Mouse (Mus musculus): ENCODE results near the gene Aktip. TPM values are rescaled to one million over a fixed set of nuclear protein-coding genes. Genes with fewer than 3 reads are reported as not detected.

The Aktip gene
- total RNA-seq, 2 experiments from 2014 or later = 31.7 to 34.2 TPM

DNA sequence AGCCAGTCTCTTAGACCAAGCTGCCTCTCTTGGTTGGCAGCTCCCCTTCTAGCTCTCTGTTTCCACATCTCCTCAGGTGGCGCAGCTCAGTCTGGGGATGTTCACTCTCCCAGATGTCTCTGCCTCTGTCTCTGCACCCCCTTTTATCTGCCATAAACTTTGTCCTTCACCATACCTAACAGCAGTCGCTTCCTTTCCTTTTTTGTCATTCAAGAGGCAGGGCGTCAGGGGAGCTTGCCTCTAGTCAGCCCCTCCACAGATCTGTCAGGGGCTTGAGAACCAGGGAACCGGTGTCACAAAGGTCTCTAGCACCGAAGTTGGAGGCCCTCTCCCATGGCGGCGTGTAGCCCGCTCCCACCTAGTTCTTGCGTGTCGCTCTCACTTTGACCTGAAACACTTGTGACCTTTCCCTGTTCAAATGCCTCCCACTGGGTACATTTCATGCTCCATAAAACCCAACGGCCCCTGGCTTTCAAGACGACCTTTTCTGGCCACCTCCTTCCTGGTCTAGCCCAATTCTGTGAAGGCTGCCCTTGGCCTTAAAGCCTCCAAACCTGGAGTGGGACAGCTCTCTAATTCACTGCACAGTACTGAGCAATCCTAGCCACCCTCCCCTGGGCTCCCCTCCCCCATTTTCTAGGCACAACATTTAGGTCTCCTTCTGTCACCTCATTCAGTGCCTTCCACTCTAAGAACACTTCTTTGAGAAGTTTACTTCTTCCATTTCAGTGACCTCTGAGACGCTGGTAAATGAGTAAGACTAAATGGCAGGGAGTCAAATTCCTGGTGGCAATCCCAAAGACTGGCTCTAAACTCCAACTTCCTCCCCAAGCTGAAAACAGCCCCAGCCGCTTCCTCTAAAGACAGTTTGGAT, 64.2 kb downstream of the Aktip start:
- intact Hi-C loops (cut with DNase I; ENCODE audit: low total_unique reads) = no loop called here
- DNase-seq = no peak

DNA sequence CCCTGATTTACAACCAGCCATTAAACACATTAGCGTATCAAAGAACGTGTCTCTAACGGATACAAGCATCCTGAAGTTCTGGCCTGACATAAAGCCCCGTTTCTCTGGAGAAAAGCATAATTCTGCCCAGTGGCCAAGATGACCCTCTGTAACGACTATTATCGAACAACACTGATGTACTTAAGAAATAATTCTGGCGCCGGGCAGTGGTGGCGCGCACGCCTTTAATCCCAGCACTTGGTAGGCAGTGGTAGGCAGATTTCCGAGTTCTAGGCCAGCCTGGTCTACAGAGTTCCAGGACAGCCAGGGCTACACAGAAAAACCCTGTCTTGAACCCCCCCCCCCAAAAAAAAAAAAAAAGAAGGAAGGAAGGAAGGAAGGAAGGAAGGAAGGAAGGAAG, 65.1 kb downstream of the Aktip start:
- no peak for DNase-seq
- intact Hi-C loops (cut with DNase I; ENCODE audit: low total_unique reads) = no loop called here

DNA sequence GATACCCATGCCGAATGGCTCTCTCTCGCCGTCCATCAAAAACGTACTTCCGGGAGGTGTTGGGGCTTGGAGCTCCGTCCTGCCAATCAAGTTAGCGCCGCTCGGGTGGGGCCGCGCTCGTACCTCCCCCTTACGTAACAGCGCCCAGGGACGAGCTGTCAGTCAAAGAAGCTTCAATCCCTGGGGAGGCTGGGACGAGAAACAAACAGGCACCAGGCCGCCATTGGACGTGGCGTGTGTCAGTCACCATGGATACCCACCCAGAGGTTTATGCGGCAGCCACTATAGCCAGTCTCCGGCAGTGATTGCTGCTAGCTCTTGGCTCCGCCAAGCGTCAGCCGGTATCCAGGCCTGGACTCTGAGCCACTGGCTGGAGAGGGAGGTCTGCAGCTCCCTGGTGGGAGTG, 65.7 kb downstream of the Aktip start:
- peak; percentile 98 for DNase-seq
- intact Hi-C loops (cut with DNase I; ENCODE audit: low total_unique reads) = no loop called here

DNA sequence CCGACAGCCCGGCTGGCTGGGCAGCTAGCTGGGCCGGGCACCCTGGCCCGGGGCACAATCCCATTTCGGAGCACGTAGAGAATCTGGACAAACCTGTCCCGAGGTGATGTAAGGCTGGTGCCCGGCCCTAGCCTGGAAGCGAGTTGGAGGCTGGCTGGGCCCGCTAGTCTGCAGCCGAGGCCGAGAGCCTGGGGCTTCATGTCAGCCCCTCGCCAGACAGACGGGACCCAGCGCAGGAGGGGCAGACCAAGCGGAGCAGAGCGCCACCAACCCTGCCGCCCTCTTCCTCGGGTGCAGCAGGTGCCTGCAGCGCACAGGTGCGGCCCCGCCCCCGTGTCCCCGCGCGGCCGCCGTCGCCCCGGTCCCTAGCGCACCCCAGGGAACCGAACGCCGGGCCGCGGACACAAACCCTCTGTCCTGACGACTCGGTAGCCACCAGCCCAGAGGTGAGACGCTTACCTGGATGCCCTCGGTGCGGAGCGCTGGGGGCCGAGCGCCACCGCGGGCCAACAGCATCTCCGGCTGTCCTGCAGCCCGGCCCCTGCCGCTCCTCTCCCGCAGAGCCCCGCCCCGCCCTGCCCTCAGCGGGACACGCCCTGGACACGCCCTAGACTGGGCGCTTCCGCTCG, 66.2 kb downstream of the Aktip start:
- DNase-seq = no peak
- intact Hi-C loops (cut with DNase I; ENCODE audit: low total_unique reads) = no loop called here

DNA sequence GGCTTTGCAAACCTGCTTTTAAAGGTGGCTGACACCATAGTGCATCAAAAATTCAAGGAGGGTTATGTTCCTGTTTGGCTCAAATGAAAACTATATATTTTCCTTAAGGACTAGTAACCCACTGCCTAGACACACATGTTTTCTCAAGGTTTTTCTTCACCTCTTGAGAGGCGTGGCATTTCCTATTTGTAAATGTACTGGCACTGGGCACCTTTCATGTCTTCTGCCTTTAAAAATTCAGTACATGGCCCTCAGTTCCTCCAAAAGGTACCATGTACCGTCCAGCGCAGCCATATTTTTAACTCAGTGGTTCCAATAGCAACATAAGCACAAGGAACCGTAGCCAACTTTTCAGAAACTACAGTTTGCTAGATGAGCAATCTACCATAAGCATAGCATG, 67.0 kb downstream of the Aktip start:
- intact Hi-C loops (cut with DNase I; ENCODE audit: low total_unique reads) = no loop called here
- no peak for DNase-seq

DNA sequence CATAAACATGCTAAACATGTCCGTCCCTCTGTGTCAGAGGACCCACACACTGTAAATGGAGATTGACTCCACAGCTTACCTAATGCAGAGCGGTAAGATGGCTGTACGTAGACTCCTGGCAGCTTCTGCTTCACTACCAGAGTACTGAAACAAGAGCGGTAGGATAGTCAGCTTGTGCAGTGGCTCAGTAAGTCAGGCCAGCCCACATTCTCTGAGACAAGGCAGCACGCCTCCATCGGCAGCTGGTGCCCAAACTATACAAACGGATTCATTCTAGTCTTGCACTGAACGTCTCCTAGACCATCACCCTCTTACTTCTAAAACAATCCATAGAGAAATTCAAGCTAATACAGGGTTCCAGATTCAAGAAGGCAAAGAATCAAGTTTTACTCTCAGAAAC, 73.0 kb downstream of the Aktip start:
- intact Hi-C loops (cut with DNase I; ENCODE audit: low total_unique reads) = no loop called here
- no peak for DNase-seq

DNA sequence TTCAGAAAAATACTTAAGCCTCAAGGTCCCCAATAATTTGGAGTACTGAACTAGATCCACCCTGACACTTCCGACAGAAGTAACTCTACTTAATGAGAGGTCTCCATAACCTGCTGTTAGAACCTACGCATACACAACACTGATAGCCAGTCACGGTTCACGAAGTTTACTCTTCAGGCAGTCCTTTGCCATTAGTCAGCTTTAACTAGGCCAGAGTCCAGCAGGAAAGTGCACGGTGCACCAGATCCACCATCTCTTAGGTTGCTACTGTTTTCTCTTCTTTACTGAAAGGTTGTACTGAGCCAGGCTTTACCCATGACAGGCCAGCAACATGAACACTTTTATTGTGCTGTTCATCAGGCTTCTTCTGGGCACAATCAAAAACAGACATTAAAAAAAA, 75.5 kb downstream of the Aktip start:
- intact Hi-C loops (cut with DNase I; ENCODE audit: low total_unique reads) = no loop called here
- DNase-seq = no peak

DNA sequence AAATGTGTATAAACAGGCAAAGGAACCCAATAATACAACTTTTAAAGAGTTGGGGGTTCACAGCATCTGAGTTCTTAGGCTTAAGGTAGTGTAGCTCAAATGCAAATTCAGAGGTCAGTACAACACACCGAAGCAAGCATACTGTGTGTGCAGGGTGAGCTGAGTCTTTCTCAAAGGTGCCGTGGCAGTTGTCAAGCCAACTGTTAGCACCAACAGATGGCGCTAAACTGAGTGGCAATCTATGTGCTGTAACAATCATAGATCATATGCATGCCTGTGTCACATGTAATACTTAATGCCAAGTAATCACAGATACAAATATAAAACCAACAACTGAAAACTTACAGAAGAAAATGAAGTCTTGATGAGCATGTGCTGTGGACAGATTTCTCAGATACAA, 81.6 kb downstream of the Aktip start:
- intact Hi-C loops (cut with DNase I; ENCODE audit: low total_unique reads) = no loop called here
- no peak for DNase-seq

DNA sequence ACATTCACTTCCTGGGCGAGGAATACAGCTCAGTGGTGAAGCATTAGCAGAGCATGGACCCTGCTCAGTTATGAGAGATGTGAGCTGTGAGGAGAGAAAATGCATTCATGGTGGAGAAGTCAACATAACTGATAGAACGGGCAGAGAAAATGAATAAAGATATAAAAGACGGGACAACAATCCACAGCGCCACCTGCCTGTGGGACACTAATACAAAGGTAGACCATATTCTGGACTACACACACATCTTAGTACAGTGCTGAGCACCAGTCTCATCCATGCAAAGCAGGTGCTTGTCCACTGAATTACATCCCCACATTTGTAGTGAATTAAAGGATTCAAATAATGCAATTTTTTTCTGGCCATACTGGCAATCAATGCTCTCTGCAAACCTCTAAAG, 82.2 kb downstream of the Aktip start:
- no peak for DNase-seq
- intact Hi-C loops (cut with DNase I; ENCODE audit: low total_unique reads) = no loop called here

DNA sequence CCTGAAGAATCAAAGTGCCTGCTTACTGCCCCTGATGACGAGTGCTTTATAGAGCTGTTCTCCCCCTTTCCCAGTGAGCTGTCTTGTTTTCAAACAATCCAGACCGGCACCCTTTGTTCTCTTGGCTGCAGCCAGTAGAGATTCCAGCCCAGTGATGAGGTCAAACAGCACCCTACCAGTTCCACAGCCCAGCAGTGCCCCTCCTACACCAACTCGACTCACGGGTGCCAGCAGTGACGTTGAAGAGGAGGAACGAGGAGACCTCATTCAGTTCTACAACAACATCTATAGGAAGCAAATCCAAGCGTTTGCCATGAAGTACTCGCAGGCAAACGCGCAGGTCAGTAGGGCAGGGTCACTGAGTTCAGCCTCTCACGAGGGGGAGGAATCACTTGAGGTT, 84.9 kb downstream of the Aktip start:
- intact Hi-C loops (cut with DNase I; ENCODE audit: low total_unique reads) = no loop called here

DNA sequence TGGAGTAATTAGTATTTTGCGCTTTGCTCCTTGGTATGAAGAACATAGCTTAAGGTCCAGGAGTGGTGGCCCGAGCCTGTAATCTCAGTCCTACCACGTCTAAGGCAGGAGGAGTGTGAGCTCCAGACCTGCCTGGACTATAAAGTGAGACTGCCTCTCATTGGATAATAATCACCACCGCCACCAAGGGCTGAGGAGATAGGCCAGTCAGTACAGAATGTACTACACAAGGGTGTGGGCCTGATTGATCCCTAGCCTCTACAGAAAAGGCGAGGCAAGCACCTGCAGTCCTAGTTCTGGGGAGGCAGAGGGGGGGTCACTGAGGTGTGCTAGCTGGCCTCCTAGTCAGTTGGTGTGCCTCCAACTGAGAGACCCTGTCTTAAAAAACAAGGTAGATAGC, 85.3 kb downstream of the Aktip start:
- intact Hi-C loops (cut with DNase I; ENCODE audit: low total_unique reads) = no loop called here

More for the DNA sequence above, 84.9 kb downstream of the Aktip start:
- DNase-seq = no peak

DNA sequence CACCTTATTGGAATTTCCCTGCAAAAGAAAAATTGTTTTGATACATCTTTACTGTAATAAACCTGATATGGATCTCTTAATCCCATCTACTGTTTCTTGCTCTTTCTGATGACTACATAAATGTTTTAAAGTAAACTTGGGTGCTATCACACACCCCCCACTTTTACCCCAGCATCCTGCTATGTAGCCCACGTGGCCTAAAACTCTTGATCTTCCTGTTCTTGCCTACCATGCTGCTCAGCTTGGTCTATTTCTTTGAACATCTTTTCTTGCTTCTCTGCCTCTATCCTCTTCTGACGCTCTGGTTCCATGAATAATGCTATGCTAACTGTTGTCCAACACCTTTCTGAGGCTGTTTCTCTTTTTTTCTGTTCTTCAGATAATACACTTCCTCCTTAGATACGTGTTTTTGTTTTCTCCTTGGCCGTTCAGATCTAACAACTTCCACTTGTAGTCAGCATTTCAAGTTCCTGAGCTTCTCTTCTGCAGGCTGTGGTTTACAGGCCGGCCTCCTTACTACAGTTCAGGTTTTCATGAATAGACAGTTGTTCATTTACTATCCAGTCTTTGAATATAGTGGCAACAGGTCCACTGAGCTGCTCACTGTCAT, 87.8 kb downstream of the Aktip start:
- intact Hi-C loops (cut with DNase I; ENCODE audit: low total_unique reads) = no loop called here
- DNase-seq = no peak

More for the DNA sequence above, 85.3 kb downstream of the Aktip start:
- no peak for DNase-seq

DNA sequence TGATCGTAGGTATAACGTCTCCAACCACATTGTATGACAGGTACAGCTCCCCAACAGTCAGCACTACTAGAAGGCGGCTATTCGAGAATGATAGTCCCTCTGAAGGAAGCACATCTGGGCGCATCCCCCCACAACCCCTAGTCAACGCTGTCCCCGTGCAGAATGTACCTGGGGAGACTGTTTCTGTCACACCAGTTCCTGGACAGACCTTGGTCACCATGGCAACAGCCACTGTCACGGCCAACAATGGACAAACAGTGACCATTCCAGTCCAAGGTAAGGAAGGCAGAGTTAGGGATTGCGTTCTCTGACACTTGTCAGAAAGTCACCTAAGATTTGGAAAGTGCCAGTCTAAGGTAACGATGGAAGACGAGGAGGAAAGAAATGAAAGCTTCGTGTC, 93.5 kb downstream of the Aktip start:
- no peak for DNase-seq
- intact Hi-C loops (cut with DNase I; ENCODE audit: low total_unique reads) = no loop called here

DNA sequence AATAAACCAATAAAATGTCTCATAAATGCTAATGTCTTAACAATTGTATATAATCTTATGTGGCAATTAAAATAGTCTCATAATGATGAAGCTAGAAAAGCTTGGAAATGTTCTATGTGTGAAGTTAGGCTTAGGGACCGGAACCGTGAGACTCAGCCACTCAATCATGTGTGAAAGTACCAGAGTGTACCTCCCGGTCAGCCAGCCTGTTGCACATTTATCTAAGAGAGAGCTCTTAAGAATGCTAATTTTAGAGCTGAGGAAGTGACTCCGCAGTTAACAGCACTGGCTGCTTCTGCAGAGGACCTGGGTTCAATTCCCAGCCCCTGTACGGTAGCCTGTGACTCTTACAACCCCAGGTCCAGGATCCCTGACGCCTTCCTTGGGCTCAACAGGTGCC, 101.7 kb downstream of the Aktip start:
- DNase-seq = no peak
- intact Hi-C loops (cut with DNase I; ENCODE audit: low total_unique reads) = no loop called here

DNA sequence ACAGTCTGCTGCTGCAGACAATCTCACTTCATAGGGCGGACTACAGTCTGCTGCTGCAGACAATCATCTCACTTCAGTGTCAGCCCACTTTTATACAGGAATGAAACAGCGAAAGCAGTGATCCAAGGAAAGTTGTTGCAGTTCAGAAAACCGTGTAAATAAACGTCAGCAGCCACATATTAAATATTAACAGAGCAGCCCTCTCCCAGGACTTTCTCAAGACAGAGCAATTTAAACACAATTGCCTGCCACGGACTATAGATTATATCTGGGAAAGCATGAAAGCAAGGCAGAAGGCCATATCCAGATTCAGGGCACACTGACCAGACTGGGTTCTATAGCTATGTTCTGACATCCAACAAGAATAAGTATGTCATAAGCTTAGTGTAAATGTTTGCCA, 105.6 kb downstream of the Aktip start:
- no peak for DNase-seq
- intact Hi-C loops (cut with DNase I; ENCODE audit: low total_unique reads) = no loop called here

DNA sequence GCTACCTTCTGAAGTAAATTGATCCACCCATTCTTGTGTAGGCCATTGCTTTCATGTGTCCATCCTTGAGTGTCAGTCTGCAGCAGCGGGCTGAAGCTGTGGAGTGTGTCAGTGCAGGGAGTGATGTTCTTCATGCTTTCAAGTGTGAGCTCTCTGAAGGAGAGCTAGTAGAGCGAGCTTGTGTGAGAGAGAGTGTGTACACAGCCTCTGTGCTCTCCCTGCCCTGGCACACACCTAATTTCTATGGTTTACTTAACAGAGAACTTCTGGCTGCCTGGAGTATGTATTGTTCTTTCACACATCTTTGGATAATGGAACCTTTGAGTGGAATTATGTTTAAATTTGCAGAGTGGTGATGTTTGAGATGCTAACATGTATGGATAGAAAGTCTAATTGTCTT, 110.2 kb downstream of the Aktip start:
- no peak for DNase-seq
- intact Hi-C loops (cut with DNase I; ENCODE audit: low total_unique reads) = no loop called here

DNA sequence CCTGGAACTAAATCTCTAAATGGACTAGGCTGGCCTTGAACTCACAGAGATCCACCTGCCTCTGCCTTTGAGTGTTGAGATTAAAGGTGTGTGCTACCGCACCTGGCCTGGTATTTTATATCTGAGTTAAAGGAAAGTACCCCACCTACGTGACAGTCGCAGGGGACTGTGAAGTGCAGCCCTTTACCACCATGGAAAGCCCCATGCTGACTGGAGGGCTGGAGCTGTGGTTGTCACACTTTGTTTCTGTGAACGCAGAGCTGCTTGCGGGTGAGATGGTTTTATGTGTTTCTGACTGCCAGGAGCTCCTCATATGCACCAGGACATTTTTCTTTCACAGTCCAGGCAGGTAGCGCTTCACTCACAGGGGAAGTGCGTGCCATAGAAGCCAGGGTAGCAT, 111.3 kb downstream of the Aktip start:
- DNase-seq = no peak
- intact Hi-C loops (cut with DNase I; ENCODE audit: low total_unique reads) = no loop called here

DNA sequence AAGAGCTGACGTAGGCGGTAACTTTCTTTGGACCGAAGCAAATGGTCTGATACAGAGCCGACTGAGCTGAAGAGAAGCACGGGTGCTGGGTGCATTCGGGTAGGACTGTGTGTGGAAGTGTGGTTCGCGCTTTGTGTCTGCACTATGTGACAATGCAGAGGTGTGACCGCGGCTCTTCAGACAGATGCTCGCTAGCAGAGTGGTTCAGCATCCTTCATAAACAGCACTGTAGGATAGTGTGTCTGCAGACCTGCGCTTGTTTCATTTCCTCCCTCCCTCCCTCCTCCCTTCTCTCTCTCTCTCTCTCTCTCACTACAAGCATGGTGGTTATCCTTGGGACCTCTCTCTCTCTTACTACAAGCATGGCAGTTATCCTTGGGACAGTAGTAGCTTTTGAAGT, 117.3 kb downstream of the Aktip start:
- intact Hi-C loops (cut with DNase I; ENCODE audit: low total_unique reads) = no loop called here
- no peak for DNase-seq

DNA sequence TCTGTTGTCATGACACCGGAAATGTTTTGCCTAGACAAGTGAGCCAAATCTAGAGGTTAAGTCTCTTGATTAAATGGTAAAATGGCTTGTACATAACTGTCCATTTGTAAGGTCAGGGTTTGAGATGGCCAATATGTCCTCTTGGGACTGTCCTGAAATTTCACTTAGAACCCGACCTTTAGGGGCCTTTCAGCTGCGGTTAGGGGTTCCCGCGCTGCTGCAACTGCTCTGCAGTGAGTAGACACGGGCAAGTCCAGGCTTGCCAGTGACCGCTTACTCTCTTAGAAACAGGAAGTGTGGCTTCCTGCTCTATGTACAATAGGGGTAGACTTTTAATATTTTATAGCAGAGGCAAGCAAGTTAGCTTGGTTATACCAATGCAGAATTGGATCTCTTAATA, 117.9 kb downstream of the Aktip start:
- DNase-seq = no peak
- intact Hi-C loops (cut with DNase I; ENCODE audit: low total_unique reads) = no loop called here

DNA sequence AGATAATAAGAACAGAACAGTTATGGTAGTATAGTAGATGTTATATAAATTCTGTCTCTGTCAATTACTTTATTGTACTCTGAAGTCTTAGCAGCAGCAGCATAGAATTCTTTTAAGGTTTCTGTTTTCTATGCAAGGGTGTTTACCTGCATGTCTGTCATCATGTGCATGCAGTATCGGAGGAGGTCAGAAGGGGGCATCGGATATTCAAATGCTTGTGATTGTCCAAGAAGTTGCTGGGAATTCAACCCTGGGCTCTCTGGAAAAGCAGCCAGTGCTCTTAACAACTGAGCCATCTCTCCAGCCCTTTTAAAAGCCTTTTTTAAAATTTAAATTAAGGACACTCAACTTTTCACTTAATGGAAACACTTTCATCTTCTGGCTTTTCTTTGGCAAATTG, 120.1 kb downstream of the Aktip start:
- DNase-seq = no peak
- intact Hi-C loops (cut with DNase I; ENCODE audit: low total_unique reads) = no loop called here

All from gastrocnemius, postnatal 14 days (tissue).